ENCODE assay signal across 30 mouse cellular contexts in the genomic region with DNA sequence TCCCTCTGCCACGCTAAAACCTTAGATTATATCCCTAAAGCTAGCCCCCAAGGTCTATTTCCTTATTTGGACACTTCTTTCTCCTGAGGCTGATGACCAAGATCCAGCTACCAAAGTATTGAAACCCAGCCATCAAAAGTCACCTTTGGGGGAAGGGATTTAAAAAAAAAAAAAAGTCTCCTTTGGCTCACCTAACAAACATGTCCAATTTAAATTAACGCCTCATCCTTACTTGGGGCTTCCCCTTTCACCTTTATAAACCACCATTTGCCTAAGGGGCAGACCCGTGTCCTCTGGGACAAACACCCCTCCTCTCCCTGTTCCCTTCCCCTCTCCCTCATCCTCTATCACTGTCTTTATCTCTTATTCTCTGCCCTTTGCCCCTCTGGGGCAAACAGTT.
"Had no signal": no experiment of that assay in that cellular context is flagged by ENCODE, and none has a peak within 500 bp of the region (broad histone marks: within the 10 kb centered on the region; RNA-seq: fewer than 3 reads in every experiment).

No protein-coding gene starts in this region.

- H3K36me3 ChIP-seq: limb, embryonic 10.5 days; limb, embryonic 12.5 days; limb, embryonic 13.5 days; limb, embryonic 15.5 days; liver, embryonic 12.5 days; liver, embryonic 13.5 days; liver, embryonic 15.5 days; lung, embryonic 15.5 days; midbrain, embryonic 10.5 days; midbrain, embryonic 12.5 days; midbrain, embryonic 13.5 days; midbrain, embryonic 15.5 days; neural tube, embryonic 12.5 days had no signal

- H3K27me3 ChIP-seq: limb, embryonic 15.5 days had no signal

- ATAC-seq: liver, embryonic 12.5 days; liver, postnatal 0 days; lung, postnatal 0 days; midbrain, embryonic 13.5 days; midbrain, embryonic 15.5 days; midbrain, embryonic 16.5 days had no signal

- H3K9ac ChIP-seq: limb, embryonic 12.5 days; limb, embryonic 13.5 days; limb, embryonic 15.5 days; liver, embryonic 12.5 days; liver, embryonic 13.5 days; liver, embryonic 14.5 days; liver, embryonic 15.5 days; liver, postnatal 0 days; lung, embryonic 14.5 days; lung, embryonic 15.5 days; midbrain, embryonic 12.5 days; midbrain, embryonic 13.5 days; midbrain, embryonic 15.5 days; neural tube, embryonic 12.5 days had no signal

- H3K4me2 ChIP-seq: limb, embryonic 12.5 days; limb, embryonic 13.5 days; limb, embryonic 15.5 days; liver, embryonic 11.5 days; liver, embryonic 12.5 days; liver, embryonic 13.5 days; liver, embryonic 15.5 days; lung, embryonic 14.5 days; lung, embryonic 15.5 days; midbrain, embryonic 12.5 days; midbrain, embryonic 13.5 days; midbrain, embryonic 15.5 days; neural tube, embryonic 12.5 days had no signal

- DNase-seq: left cerebral cortex, postnatal 4 days; liver; liver, embryonic 13.5 days; liver, postnatal 0 days; lung, adult 18-20 months; lung, adult 2 months; lung, embryonic 14.5 days; lung, postnatal 10 days; lung, postnatal 14 days; lung, postnatal 36 days; lung, postnatal 4 days had no signal

- H3K27ac ChIP-seq: limb, embryonic 10.5 days; limb, embryonic 12.5 days; limb, embryonic 13.5 days; limb, embryonic 15.5 days; liver, embryonic 12.5 days; liver, embryonic 13.5 days; liver, embryonic 14.5 days; liver, embryonic 15.5 days; lung, embryonic 15.5 days; macrophage; midbrain, embryonic 10.5 days; midbrain, embryonic 12.5 days; midbrain, embryonic 13.5 days; midbrain, embryonic 15.5 days; neural tube, embryonic 12.5 days had no signal

- H3K9me3 ChIP-seq: limb, embryonic 12.5 days; limb, embryonic 15.5 days; liver, embryonic 12.5 days; liver, embryonic 13.5 days; liver, embryonic 15.5 days; lung, embryonic 15.5 days; midbrain, embryonic 10.5 days; midbrain, embryonic 12.5 days; midbrain, embryonic 13.5 days; midbrain, embryonic 15.5 days; neural tube, embryonic 12.5 days had no signal

- H3K4me3 ChIP-seq: limb, embryonic 10.5 days; limb, embryonic 12.5 days; limb, embryonic 13.5 days; limb, embryonic 15.5 days; liver, embryonic 12.5 days; liver, embryonic 13.5 days; liver, embryonic 15.5 days; lung, embryonic 15.5 days; megakaryocyte, embryonic 14.5 days; midbrain, embryonic 10.5 days; midbrain, embryonic 12.5 days; midbrain, embryonic 13.5 days; midbrain, embryonic 15.5 days; myocyte; neural tube, embryonic 12.5 days had no signal
